Mouse (Mus musculus): ENCODE results near the gene Ctnna3. TPM values are rescaled to one million over a fixed set of nuclear protein-coding genes. Genes with fewer than 3 reads are reported as not detected.

Gene Ctnna3
- total and polyA plus RNA-seq, 3 experiments, result not detected

DNA sequence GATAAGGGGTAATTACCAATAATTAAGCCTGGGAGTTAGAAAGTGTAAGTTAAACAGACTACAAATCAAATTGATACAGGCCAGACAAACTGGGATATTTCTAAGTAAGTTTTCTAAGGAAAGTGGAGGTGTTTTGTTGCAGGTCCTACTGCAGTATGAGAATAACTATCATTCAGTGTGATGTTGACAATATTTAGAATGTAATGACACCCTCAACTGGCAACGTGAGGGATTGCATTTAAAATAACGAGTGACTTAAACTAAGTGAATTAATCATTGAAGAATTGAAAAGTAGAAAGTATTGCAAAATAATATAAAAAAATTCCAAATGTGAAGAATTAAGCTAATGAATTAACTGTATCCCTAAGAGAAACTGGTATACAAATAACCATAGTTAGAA lies 49.0 kb downstream of the Ctnna3 start:
- H3K36me3 ChIP-seq (replicated peaks), result no peaks in the 10 kb centered on the region
- no peaks in the 10 kb centered on the region for H3K4me1 ChIP-seq (ENCODE audit: insufficient read depth, low read depth, low read length)
- no peaks in the 10 kb centered on the region for H3K27me3 ChIP-seq (ENCODE audit: insufficient read depth, low read length)
- DNase-seq (ENCODE audit: low spot score), result no peak
- no peaks in the 10 kb centered on the region for H3K9me3 ChIP-seq (replicated peaks)
- H3K4me3 ChIP-seq (ENCODE audit: low read depth, low read length), result no peak overlapping the region
- no peak for TF ChIP-seq GATA1 (IDR thresholded peaks at IDR 0.05; ENCODE audit: borderline replicate concordance, low read length)
- no peak for TF ChIP-seq CTCF (IDR thresholded peaks at IDR 0.05; ENCODE audit: low read depth, low read length)
- TF ChIP-seq TAL1 (conservative IDR thresholded peaks at IDR 0.05; ENCODE audit: low read depth, low read length), result no peak
- TF ChIP-seq POLR2AphosphoS5 (IDR thresholded peaks at IDR 0.05; ENCODE audit: insufficient replicate concordance, low read depth, low read length), result no peak
- no peak for TF ChIP-seq GATA2 (IDR thresholded peaks at IDR 0.05; ENCODE audit: borderline replicate concordance, low read depth, low read length)
- ATAC-seq (ENCODE audit: extremely low read depth, insufficient number of reproducible peaks, low FRiP score, poor library complexity, severe bottlenecking), result no peak

DNA sequence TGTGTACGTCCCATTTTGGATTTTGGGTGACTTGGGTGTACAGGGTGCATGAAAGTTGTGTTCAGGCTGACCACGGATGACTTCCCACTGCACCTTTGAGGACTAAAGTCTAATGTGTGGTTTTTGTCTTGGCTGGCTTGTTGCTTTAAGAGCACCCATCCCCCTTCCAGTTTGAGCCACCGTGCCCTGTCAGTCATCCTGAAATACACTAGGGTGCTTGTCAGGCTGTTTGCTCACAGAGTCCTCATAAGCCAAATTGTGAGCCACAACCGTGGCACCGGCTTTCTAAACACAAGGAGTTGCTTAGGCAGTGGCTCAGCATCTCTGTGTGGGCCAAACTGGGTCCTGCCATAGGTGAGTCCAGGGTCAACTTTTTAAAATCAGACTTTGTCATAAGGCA lies 50.2 kb downstream of the Ctnna3 start:
- TF ChIP-seq GATA1 (IDR thresholded peaks at IDR 0.05; ENCODE audit: borderline replicate concordance, low read length), result no peak
- ATAC-seq (ENCODE audit: extremely low read depth, insufficient number of reproducible peaks, low FRiP score, poor library complexity, severe bottlenecking) (no peak), DNase-seq (ENCODE audit: low spot score) (no peak)
- H3K36me3 ChIP-seq (replicated peaks), result no peaks in the 10 kb centered on the region
- H3K4me3 ChIP-seq (ENCODE audit: low read depth, low read length), result no peak overlapping the region
- H3K9me3 ChIP-seq (replicated peaks), result no peaks in the 10 kb centered on the region
- no peaks in the 10 kb centered on the region for H3K27me3 ChIP-seq (ENCODE audit: insufficient read depth, low read length)
- H3K4me1 ChIP-seq (ENCODE audit: insufficient read depth, low read depth, low read length), result no peaks in the 10 kb centered on the region

DNA sequence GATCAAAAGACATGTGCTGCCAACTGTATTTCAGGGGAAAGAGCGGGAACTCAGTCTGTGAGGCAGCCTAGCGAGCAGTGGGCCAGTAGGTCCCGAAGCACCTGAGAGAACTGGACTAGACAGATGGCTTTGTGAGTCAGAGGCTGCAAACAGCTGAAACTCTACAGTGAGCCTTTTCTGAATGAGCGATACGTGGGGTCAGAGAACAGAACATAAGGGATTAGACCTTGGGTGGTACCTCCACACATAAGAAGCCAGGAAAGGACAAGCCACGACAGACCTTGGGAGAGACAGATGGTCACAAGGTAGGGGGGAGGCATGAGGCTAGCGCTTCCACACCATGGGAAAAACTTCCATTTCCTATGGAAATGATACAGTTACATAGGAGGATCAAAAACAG lies 58.4 kb downstream of the Ctnna3 start:
- TF ChIP-seq CTCF (IDR thresholded peaks at IDR 0.05; ENCODE audit: low read depth, low read length) (no peak), GATA2 (IDR thresholded peaks at IDR 0.05; ENCODE audit: borderline replicate concordance, low read depth, low read length) (no peak), GATA1 (IDR thresholded peaks at IDR 0.05; ENCODE audit: borderline replicate concordance, low read length) (no peak), TAL1 (conservative IDR thresholded peaks at IDR 0.05; ENCODE audit: low read depth, low read length) (no peak), POLR2AphosphoS5 (IDR thresholded peaks at IDR 0.05; ENCODE audit: insufficient replicate concordance, low read depth, low read length) (no peak)
- H3K9me3 ChIP-seq (replicated peaks), result no peaks in the 10 kb centered on the region
- H3K36me3 ChIP-seq (replicated peaks), result no peaks in the 10 kb centered on the region
- H3K4me3 ChIP-seq (ENCODE audit: low read depth, low read length), result no peak overlapping the region
- no peak for ATAC-seq (ENCODE audit: extremely low read depth, insufficient number of reproducible peaks, low FRiP score, poor library complexity, severe bottlenecking)
- no peak for DNase-seq (ENCODE audit: low spot score)
- no peaks in the 10 kb centered on the region for H3K27me3 ChIP-seq (ENCODE audit: insufficient read depth, low read length)
- no peaks in the 10 kb centered on the region for H3K4me1 ChIP-seq (ENCODE audit: insufficient read depth, low read depth, low read length)

GRCm38 (mm10) chr10:63523956-63524355 lies 94.1 kb downstream of the Ctnna3 start:
- Histone ChIP-seq H3K27me3 (ENCODE audit: insufficient read depth, low read length) (no peaks in the 10 kb centered on the region), H3K4me3 (ENCODE audit: low read depth, low read length) (no peak overlapping the region), H3K9me3 (replicated peaks) (no peaks in the 10 kb centered on the region), H3K36me3 (replicated peaks) (no peaks in the 10 kb centered on the region), H3K4me1 (ENCODE audit: insufficient read depth, low read depth, low read length) (no peaks in the 10 kb centered on the region)
- DNase-seq (ENCODE audit: low spot score) (no peak), ATAC-seq (ENCODE audit: extremely low read depth, insufficient number of reproducible peaks, low FRiP score, poor library complexity, severe bottlenecking) (no peak)
- no peak for TF ChIP-seq GATA2 (IDR thresholded peaks at IDR 0.05; ENCODE audit: borderline replicate concordance, low read depth, low read length)
- no peak for TF ChIP-seq CTCF (IDR thresholded peaks at IDR 0.05; ENCODE audit: low read depth, low read length)
- no peak for TF ChIP-seq TAL1 (conservative IDR thresholded peaks at IDR 0.05; ENCODE audit: low read depth, low read length)
- no peak for TF ChIP-seq GATA1 (IDR thresholded peaks at IDR 0.05; ENCODE audit: borderline replicate concordance, low read length)

DNA sequence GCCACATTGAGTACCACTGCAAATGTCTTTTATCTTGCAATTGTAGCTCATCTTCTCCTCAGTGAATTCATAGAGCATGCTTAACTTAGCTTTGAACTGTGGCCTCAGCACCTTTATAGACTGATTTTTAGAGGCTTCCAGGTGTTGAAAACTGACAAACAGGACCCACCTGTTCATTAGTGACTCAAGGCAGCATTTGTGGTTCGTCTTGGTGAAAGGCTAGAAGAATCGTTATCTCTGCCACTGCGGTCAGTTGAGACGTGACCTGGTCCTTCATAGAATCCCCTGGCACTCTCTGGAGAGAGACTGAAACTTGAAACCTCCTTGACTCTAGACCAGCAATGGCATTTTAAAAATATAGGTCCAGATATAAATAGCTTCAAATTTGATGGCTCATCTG lies 96.1 kb downstream of the Ctnna3 start:
- H3K27me3 ChIP-seq (ENCODE audit: insufficient read depth, low read length), result no peaks in the 10 kb centered on the region
- DNase-seq (ENCODE audit: low spot score), result no peak
- H3K4me1 ChIP-seq (ENCODE audit: insufficient read depth, low read depth, low read length), result no peaks in the 10 kb centered on the region
- TF ChIP-seq TAL1 (conservative IDR thresholded peaks at IDR 0.05; ENCODE audit: low read depth, low read length) (no peak), CTCF (IDR thresholded peaks at IDR 0.05; ENCODE audit: low read depth, low read length) (no peak), POLR2AphosphoS5 (IDR thresholded peaks at IDR 0.05; ENCODE audit: insufficient replicate concordance, low read depth, low read length) (no peak), GATA2 (IDR thresholded peaks at IDR 0.05; ENCODE audit: borderline replicate concordance, low read depth, low read length) (no peak), GATA1 (IDR thresholded peaks at IDR 0.05; ENCODE audit: borderline replicate concordance, low read length) (no peak)
- H3K9me3 ChIP-seq (replicated peaks), result no peaks in the 10 kb centered on the region
- no peak for ATAC-seq (ENCODE audit: extremely low read depth, insufficient number of reproducible peaks, low FRiP score, poor library complexity, severe bottlenecking)
- H3K4me3 ChIP-seq (ENCODE audit: low read depth, low read length), result no peak overlapping the region
- H3K36me3 ChIP-seq (replicated peaks), result no peaks in the 10 kb centered on the region

DNA sequence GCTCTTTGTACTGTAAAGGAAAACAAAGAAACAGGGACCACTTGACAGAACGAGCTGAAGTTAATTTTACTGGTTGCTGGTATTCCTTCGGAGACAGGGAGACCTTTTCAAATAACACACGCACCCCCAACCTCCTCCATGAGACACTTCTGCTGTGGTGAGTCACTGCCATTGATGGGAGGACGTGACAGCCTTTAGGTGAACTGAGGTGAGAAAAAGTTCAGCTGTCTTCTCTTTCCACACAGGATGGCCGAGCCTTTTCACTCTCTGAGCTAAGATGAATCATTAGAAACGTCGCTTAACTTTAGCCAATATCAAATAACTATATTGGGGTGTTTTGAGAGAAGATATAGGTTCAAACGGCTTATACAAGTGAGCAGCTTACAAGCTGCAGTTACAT lies 102.5 kb downstream of the Ctnna3 start:
- peaks cover 9% of the 10 kb centered on the region for H3K9me3 ChIP-seq (replicated peaks)
- TF ChIP-seq TAL1 (conservative IDR thresholded peaks at IDR 0.05; ENCODE audit: low read depth, low read length), result no peak
- no peaks in the 10 kb centered on the region for H3K27me3 ChIP-seq (ENCODE audit: insufficient read depth, low read length)
- DNase-seq (ENCODE audit: low spot score) (no peak), ATAC-seq (ENCODE audit: extremely low read depth, insufficient number of reproducible peaks, low FRiP score, poor library complexity, severe bottlenecking) (no peak)
- no peaks in the 10 kb centered on the region for H3K4me1 ChIP-seq (ENCODE audit: insufficient read depth, low read depth, low read length)
- no peaks in the 10 kb centered on the region for H3K36me3 ChIP-seq (replicated peaks)
- H3K4me3 ChIP-seq (ENCODE audit: low read depth, low read length), result no peak overlapping the region

GRCm38 (mm10) chr10:63541754-63542153 lies 111.9 kb downstream of the Ctnna3 start:
- ATAC-seq (ENCODE audit: extremely low read depth, insufficient number of reproducible peaks, low FRiP score, poor library complexity, severe bottlenecking), result no peak

More at GRCm38 (mm10) chr10:63541754-63542153, 111.9 kb downstream of the Ctnna3 start:
- H3K9me3 ChIP-seq (replicated peaks), result peaks cover 5% of the 10 kb centered on the region
- H3K27me3 ChIP-seq (ENCODE audit: insufficient read depth, low read length), result no peaks in the 10 kb centered on the region
- no peak for DNase-seq (ENCODE audit: low spot score)
- no peaks in the 10 kb centered on the region for H3K4me1 ChIP-seq (ENCODE audit: insufficient read depth, low read depth, low read length)
- no peaks in the 10 kb centered on the region for H3K36me3 ChIP-seq (replicated peaks)
- no peak overlapping the region for H3K4me3 ChIP-seq (ENCODE audit: low read depth, low read length)
- TF ChIP-seq GATA1 (IDR thresholded peaks at IDR 0.05; ENCODE audit: borderline replicate concordance, low read length) (no peak), GATA2 (IDR thresholded peaks at IDR 0.05; ENCODE audit: borderline replicate concordance, low read depth, low read length) (no peak), CTCF (IDR thresholded peaks at IDR 0.05; ENCODE audit: low read depth, low read length) (no peak), POLR2AphosphoS5 (IDR thresholded peaks at IDR 0.05; ENCODE audit: insufficient replicate concordance, low read depth, low read length) (no peak), TAL1 (conservative IDR thresholded peaks at IDR 0.05; ENCODE audit: low read depth, low read length) (no peak)

All from G1E (cell line).